Mouse (Mus musculus): ENCODE measurements around the gene Fbxl17.

Gene Fbxl17

GRCm38 (mm10) chr17:63212018-63212417 is 287.8 kb downstream of the Fbxl17 start:
- DNase-seq (ENCODE audit: low read depth): no peak

GRCm38 (mm10) chr17:63209151-63209550 is 290.7 kb downstream of the Fbxl17 start:
- no peak for DNase-seq (ENCODE audit: low read depth)

GRCm38 (mm10) chr17:63208346-63208745 is 291.5 kb downstream of the Fbxl17 start:
- no peak for DNase-seq (ENCODE audit: low read depth)

GRCm38 (mm10) chr17:63207714-63208113 is 292.1 kb downstream of the Fbxl17 start:
- no peak for DNase-seq (ENCODE audit: low read depth)

GRCm38 (mm10) chr17:63205316-63205715 is 294.5 kb downstream of the Fbxl17 start:
- DNase-seq (ENCODE audit: low read depth): no peak

GRCm38 (mm10) chr17:63203582-63204190 is 296.1 kb downstream of the Fbxl17 start:
- no peak for DNase-seq (ENCODE audit: low read depth)

- no peak for DNase-seq (ENCODE audit: low read depth)
Observed at GRCm38 (mm10) chr17:63198703-63199102, 301.1 kb downstream of the Fbxl17 start.

- no peak for DNase-seq (ENCODE audit: low read depth)
Observed at GRCm38 (mm10) chr17:63195496-63195895, 304.3 kb downstream of the Fbxl17 start.

- DNase-seq (ENCODE audit: low read depth): no peak
Observed at GRCm38 (mm10) chr17:63193196-63193595, 306.6 kb downstream of the Fbxl17 start.

GRCm38 (mm10) chr17:63191345-63191744 is 308.5 kb downstream of the Fbxl17 start:
- DNase-seq (ENCODE audit: low read depth): no peak

GRCm38 (mm10) chr17:63189274-63189673 is 310.5 kb downstream of the Fbxl17 start:
- DNase-seq (ENCODE audit: low read depth): no peak

GRCm38 (mm10) chr17:63185531-63185930 is 314.3 kb downstream of the Fbxl17 start:
- no peak for DNase-seq (ENCODE audit: low read depth)

- DNase-seq (ENCODE audit: low read depth): no peak
Observed at GRCm38 (mm10) chr17:63184844-63185504, 314.8 kb downstream of the Fbxl17 start.

- no peak for DNase-seq (ENCODE audit: low read depth)
Observed at GRCm38 (mm10) chr17:63183431-63183830, 316.4 kb downstream of the Fbxl17 start.

GRCm38 (mm10) chr17:63181661-63182060 is 318.2 kb downstream of the Fbxl17 start:
- no peak for DNase-seq (ENCODE audit: low read depth)

GRCm38 (mm10) chr17:63180042-63180441 is 319.8 kb downstream of the Fbxl17 start:
- DNase-seq (ENCODE audit: low read depth): no peak

- DNase-seq (ENCODE audit: low read depth): no peak
Observed at GRCm38 (mm10) chr17:63178331-63178730, 321.5 kb downstream of the Fbxl17 start.

- DNase-seq (ENCODE audit: low read depth): no peak
Observed at GRCm38 (mm10) chr17:63176411-63176810, 323.4 kb downstream of the Fbxl17 start.

- DNase-seq (ENCODE audit: low read depth): no peak
Observed at GRCm38 (mm10) chr17:63172697-63173096, 327.1 kb downstream of the Fbxl17 start.

- DNase-seq (ENCODE audit: low read depth): no peak
Observed at GRCm38 (mm10) chr17:63171890-63172491, 327.8 kb downstream of the Fbxl17 start.

- no peak for DNase-seq (ENCODE audit: low read depth)
Observed at GRCm38 (mm10) chr17:63171264-63171663, 328.6 kb downstream of the Fbxl17 start.

- no peak for DNase-seq (ENCODE audit: low read depth)
Observed at GRCm38 (mm10) chr17:63168019-63168788, 331.6 kb downstream of the Fbxl17 start.

GRCm38 (mm10) chr17:63167248-63167647 is 332.6 kb downstream of the Fbxl17 start:
- DNase-seq (ENCODE audit: low read depth): no peak
